Mouse (Mus musculus) forebrain, embryonic 10.5 days (tissue): ENCODE results near the gene Tecta. TPM values are rescaled to one million over a fixed set of nuclear protein-coding genes. Genes with fewer than 3 reads are reported as not detected.

Source experiments
- DNase-seq: peaks from one replicate; pipeline ENCODE4 v3.0.0-alpha.2; 2017; ENCODE audit warnings: low spot score; ENCODE audit errors: extremely low spot score
- H3K27ac ChIP-seq: fragments of 300-500 bp; sonication (generic); 2 replicates; pipeline ENCODE4 v1.5.1; 2016; ENCODE audit warnings: mild to moderate bottlenecking
- H3K27me3 ChIP-seq: fragments of 300-500 bp; sonication (generic); 2 replicates; pipeline ENCODE4 v1.6.1; 2016; ENCODE audit warnings: mild to moderate bottlenecking; ENCODE audit not compliant: poor library complexity, severe bottlenecking
- H3K36me3 ChIP-seq: fragments of 300-500 bp; sonication (generic); replicated peaks from 2 replicates; pipeline ENCODE4 v1.6.1; 2016; ENCODE audit warnings: mild to moderate bottlenecking, moderate library complexity
- H3K4me1 ChIP-seq: fragments of 300-500 bp; sonication (generic); 2 replicates; pipeline ENCODE4 v1.6.1; 2016
- H3K4me3 ChIP-seq: fragments of 300-500 bp; sonication (generic); 2 replicates; pipeline ENCODE4 v1.5.1; 2016; ENCODE audit warnings: mild to moderate bottlenecking, moderate library complexity
- H3K9me3 ChIP-seq: fragments of 300-500 bp; sonication (generic); 2 replicates; pipeline ENCODE4 v1.6.1; 2016; ENCODE audit warnings: mild to moderate bottlenecking, moderate library complexity
- WGBS: fragments of 180-500 bp; shearing (Covaris S2); methylation state at CpG from one replicate; pipeline ENCODE4 v1.1.7; 2016; 5-methylcytosine and 5-hydroxymethylcytosine counted together
- polyA plus RNA-seq: library from polyadenylated mRNA; unstranded; fragments of >200 nt; fragmentation: Nextera tagmentation; extraction: Ambion mirVana; gene quantifications from 2 replicates; pipeline ENCODE4 v1.2.1, GENCODE M21; 2016

Tecta gene
- 0.02 and 0.04 TPM in 2 replicates for polyA plus RNA-seq

- no peak for DNase-seq
- peaks cover 21% of the 10 kb centered on the region for H3K4me1 ChIP-seq
- WGBS, result 67% methylated on average over 6 of the region's 6 CpGs
- H3K4me3 ChIP-seq, result no peak within 1 kb of the TSS
- no peak within 1 kb of the TSS for H3K27ac ChIP-seq
- no peaks in the 10 kb centered on the region for H3K9me3 ChIP-seq
- H3K36me3 ChIP-seq, result no peaks in the 10 kb centered on the region
- H3K27me3 ChIP-seq, result no peaks in the 10 kb centered on the region
Observed at GRCm38 (mm10) chr9:42399829-42400228, at the start of gene Tecta. Gene Tecta, minus strand, starts transcription at chr9:42399929.

GRCm38 (mm10) chr9:42449043-42449442 is 49.3 kb upstream of the Tecta start:
- Histone ChIP-seq H3K4me3 (no peak overlapping the region), H3K27me3 (no peaks in the 10 kb centered on the region), H3K36me3 (peaks cover 60% of the 10 kb centered on the region), H3K4me1 (no peaks in the 10 kb centered on the region), H3K9me3 (no peaks in the 10 kb centered on the region), H3K27ac (no peak overlapping the region)
- DNase-seq, result no peak
- WGBS, result 94% methylated on average over 6 of the region's 6 CpGs

- peaks cover 74% of the 10 kb centered on the region for H3K36me3 ChIP-seq
- DNase-seq, result no peak
Observed at GRCm38 (mm10) chr9:42442100-42442499, 42.4 kb upstream of the Tecta start.

DNA sequence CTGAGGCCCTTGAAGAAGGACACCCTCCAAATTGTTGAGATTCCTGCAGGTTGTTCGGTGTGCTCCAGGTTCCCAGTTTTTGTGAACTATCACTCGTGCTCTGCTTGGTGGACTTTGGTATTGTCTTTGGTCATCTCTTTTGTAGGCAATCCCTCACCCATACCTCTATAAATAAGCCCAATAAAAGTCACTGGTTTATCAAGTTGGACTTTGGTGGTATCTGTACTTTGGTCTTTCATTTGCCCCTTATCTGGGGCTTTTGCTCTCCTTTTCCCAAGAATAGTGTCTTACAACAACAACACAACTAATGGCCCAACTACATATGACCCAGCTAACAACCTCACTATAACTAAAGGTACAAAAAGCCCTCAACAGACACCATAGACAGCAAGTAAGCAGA is 41.5 kb upstream of the Tecta start:
- H3K4me1 ChIP-seq, result peaks cover 25% of the 10 kb centered on the region
- no peak for DNase-seq

More at GRCm38 (mm10) chr9:42442100-42442499, 42.4 kb upstream of the Tecta start:
- WGBS, result 94% methylated on average over 8 of the region's 8 CpGs
- Histone ChIP-seq H3K9me3 (no peaks in the 10 kb centered on the region), H3K4me1 (peaks cover 25% of the 10 kb centered on the region), H3K27ac (no peak overlapping the region), H3K4me3 (no peak overlapping the region), H3K27me3 (no peaks in the 10 kb centered on the region)

DNA sequence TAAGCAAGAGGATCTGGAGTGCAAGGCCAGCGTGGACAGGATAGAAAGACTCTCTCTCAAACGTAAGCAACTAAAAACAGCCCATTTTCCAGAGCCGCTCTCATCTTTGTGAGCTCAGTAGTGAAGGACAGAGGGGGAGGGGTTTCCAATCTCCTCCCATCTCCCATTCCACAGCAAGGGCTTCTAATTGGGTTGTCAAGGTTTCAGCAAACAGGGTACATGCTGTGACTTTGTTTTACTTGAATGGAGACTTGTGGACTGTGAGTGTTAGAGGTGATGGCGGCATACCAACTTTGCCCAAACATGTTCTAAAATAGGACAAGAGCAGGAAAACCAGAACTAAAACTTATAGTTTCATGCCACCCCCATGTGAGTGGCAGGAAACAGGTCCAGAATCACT is 39.7 kb upstream of the Tecta start:
- WGBS, result 23% methylated on average over 4 of the region's 4 CpGs

More for the DNA sequence above, 41.5 kb upstream of the Tecta start:
- H3K27ac ChIP-seq, result no peak overlapping the region
- peaks cover 82% of the 10 kb centered on the region for H3K36me3 ChIP-seq
- no peak overlapping the region for H3K4me3 ChIP-seq
- no peaks in the 10 kb centered on the region for H3K27me3 ChIP-seq
- 100% methylated on average over 2 of the region's 2 CpGs for WGBS
- no peaks in the 10 kb centered on the region for H3K9me3 ChIP-seq

DNA sequence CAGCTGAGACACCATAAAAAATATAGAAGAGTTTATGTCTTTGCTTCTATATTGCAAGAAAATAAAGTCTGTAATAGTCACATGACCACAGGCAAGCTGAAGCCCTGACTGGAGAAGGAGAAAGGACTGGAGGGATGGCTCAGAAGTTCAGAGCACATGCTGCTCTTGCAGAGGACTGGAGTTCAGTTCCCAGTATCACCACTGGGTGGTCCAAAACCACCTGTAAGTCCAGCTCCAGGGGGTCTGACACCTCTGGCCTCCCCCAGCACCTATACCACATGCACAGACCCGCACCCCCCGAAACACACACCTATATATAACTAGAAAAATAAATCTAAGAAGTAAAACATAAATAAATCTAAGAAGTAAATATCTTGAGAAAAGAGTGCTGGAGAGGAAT is 32.4 kb upstream of the Tecta start:
- Histone ChIP-seq H3K9me3 (no peaks in the 10 kb centered on the region), H3K36me3 (peaks cover 85% of the 10 kb centered on the region), H3K4me3 (no peak overlapping the region), H3K27ac (no peak overlapping the region), H3K4me1 (peaks cover 5% of the 10 kb centered on the region; the same call in 1 of the 2 replicates), H3K27me3 (no peaks in the 10 kb centered on the region)
- 89% methylated on average over 2 of the region's 2 CpGs for WGBS
- DNase-seq, result no peak

More for the DNA sequence above, 39.7 kb upstream of the Tecta start:
- Histone ChIP-seq H3K9me3 (no peaks in the 10 kb centered on the region), H3K27ac (peak overlapping the region; percentile 63; the same call in 1 of the 2 replicates), H3K4me1 (peaks cover 25% of the 10 kb centered on the region), H3K27me3 (no peaks in the 10 kb centered on the region), H3K4me3 (no peak overlapping the region), H3K36me3 (peaks cover 87% of the 10 kb centered on the region)
- peak; percentile 28 for DNase-seq

GRCm38 (mm10) chr9:42431606-42432005 is 31.9 kb upstream of the Tecta start:
- no peak overlapping the region for H3K27ac ChIP-seq
- no peak for DNase-seq
- 93% methylated on average over 2 of the region's 2 CpGs for WGBS
- H3K9me3 ChIP-seq, result no peaks in the 10 kb centered on the region
- H3K4me3 ChIP-seq, result no peak overlapping the region
- H3K4me1 ChIP-seq, result peaks cover 10% of the 10 kb centered on the region
- no peaks in the 10 kb centered on the region for H3K27me3 ChIP-seq
- peaks cover 79% of the 10 kb centered on the region for H3K36me3 ChIP-seq

DNA sequence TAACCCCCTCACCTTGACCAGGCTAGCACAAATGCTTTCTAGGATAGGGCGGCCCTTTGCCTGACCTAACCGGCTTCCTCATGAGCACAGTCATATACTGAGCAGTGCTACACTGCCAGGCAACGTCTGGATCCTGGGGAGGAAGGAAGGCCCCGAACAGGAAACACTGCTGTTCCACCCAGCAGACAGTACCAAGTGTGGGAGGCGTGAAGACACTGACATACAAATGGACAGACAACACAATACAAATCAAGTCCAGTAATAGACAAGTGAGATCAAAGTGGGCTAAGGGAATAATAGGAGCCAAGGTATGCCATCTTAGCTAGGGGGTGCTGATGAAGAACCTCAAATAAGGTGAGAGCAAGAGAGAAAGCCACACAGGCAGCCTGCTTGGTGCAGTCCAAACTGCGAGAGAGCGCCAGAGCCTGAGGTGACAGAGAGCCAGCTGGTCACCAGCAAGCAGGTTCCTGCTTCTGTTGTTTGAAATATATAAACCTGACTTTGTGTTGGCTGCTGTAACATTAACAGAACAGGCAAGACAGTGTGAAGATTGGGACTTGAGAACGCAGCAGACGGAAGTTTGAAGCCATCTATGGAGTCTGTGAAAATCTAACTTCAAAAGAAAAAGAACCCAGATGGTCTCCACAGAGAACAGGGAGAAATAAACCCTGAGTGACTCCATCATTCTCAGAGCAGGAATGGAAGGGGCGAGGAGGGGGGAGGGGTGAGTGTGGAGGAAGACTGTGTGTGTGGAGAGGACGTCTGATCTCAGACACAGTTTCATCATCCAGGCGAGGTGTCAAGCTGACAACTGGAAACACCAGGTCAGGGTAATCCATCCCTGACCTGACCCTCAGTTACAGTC is 28.6 kb upstream of the Tecta start:
- 85% methylated on average over 12 of the region's 12 CpGs for WGBS
- Histone ChIP-seq H3K27me3 (no peaks in the 10 kb centered on the region), H3K9me3 (no peaks in the 10 kb centered on the region), H3K4me3 (no peak overlapping the region), H3K36me3 (peaks cover 63% of the 10 kb centered on the region), H3K4me1 (peaks cover 14% of the 10 kb centered on the region), H3K27ac (no peak overlapping the region; the same call in 1 of the 2 replicates)
- no peak for DNase-seq

- DNase-seq, result no peak
- Histone ChIP-seq H3K27ac (peak overlapping the region; percentile 58), H3K36me3 (peaks cover 65% of the 10 kb centered on the region), H3K4me1 (peaks cover 14% of the 10 kb centered on the region), H3K9me3 (no peaks in the 10 kb centered on the region), H3K27me3 (no peaks in the 10 kb centered on the region), H3K4me3 (no peak overlapping the region)
- WGBS, result 53% methylated on average over 10 of the region's 10 CpGs
Observed at GRCm38 (mm10) chr9:42426661-42427358, 27.1 kb upstream of the Tecta start.

DNA sequence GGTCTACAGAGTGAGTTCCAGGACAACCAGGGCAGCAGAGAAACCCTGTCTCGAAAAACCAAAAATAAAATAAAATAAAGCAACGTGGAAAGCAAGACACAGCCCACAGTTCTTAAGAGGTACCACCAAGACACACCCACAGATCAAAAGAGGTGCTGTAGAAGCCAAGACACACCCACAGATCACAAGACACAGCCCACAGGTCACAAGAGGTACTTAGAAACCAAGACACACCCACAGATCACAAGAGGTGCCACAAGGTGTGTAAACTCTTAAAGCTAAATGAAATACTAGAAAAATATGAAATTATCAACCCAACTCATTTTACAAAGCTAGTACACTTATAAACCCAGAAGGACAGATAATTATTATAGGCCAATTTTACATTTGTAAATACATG is 23.9 kb upstream of the Tecta start:
- peaks cover 49% of the 10 kb centered on the region for H3K36me3 ChIP-seq
- no peaks in the 10 kb centered on the region for H3K27me3 ChIP-seq
- no peaks in the 10 kb centered on the region for H3K9me3 ChIP-seq
- H3K4me1 ChIP-seq, result peaks cover 10% of the 10 kb centered on the region
- H3K27ac ChIP-seq, result no peak overlapping the region
- WGBS, result 94% methylated on average over 2 of the region's 2 CpGs
- no peak for DNase-seq
- H3K4me3 ChIP-seq, result no peak overlapping the region

DNA sequence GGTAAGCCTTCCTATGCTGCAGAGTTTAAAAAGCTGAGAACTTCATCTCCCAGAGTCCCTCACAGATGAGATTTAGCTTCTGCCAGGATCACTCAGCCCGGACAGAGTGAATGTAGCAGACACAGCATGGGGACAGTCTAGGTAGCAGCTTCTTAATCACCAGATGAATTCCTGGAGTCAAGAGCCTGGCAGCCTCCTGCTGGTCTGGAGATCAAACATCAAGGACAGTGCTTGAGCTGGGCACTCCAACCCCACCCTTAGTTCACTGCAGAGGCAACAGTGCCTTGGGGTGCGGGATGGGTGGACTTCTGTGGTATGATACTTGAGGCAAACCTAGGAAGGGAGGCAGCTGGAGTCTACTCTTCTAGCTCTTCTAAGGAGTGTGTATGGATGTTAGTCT is 20.0 kb upstream of the Tecta start:
- peaks cover 46% of the 10 kb centered on the region for H3K36me3 ChIP-seq
- 79% methylated on average over 2 of the region's 2 CpGs for WGBS

GRCm38 (mm10) chr9:42418786-42419185 is 19.1 kb upstream of the Tecta start:
- Histone ChIP-seq H3K4me3 (no peak overlapping the region), H3K4me1 (peaks cover 35% of the 10 kb centered on the region), H3K27ac (no peak overlapping the region), H3K36me3 (peaks cover 44% of the 10 kb centered on the region), H3K9me3 (no peaks in the 10 kb centered on the region), H3K27me3 (no peaks in the 10 kb centered on the region)
- WGBS, result 91% methylated on average over 5 of the region's 5 CpGs
- DNase-seq, result no peak

More for the DNA sequence above, 20.0 kb upstream of the Tecta start:
- no peak for DNase-seq
- Histone ChIP-seq H3K27me3 (no peaks in the 10 kb centered on the region), H3K9me3 (no peaks in the 10 kb centered on the region), H3K4me1 (peaks cover 26% of the 10 kb centered on the region), H3K27ac (no peak overlapping the region), H3K4me3 (no peak overlapping the region)
